Mouse (Mus musculus) T-cell, adult 66 days (primary cell): Measurements from ENCODE around the gene Prps1. TPM values are rescaled to one million over a fixed set of nuclear protein-coding genes. Genes with fewer than 3 reads are reported as not detected.

Experiments used
- total RNA-seq, 2 experiments: library from RNA; stranded (reverse); gene quantifications; 3 replicates in 1 of 2; 4 replicates in 1 of 2; pipeline ENCODE4 v1.2.4; 2023

Prps1 gene
- total RNA-seq = 10 to 100 TPM; 45.2 to 45.4 TPM

GRCm38 (mm10) chrX:140456279-140456731 lies at the start of gene Prps1:
TSS of gene Prps1 (plus strand) at chrX:140456613.

Other genes with a start within 250 kb of the Prps1 start
- gene Frmpd3, start 114.3 kb upstream of the Prps1 start, total RNA-seq = not detected
- gene Tsc22d3, start 144.0 kb downstream of the Prps1 start, total RNA-seq = 100 to 1,000 TPM; 318 to 390 TPM
- gene Mid2, start 208.0 kb downstream of the Prps1 start, total RNA-seq = not detected